Mouse (Mus musculus): ENCODE data around the gene Map3k11. TPM values are rescaled to one million over a fixed set of nuclear protein-coding genes. Genes with fewer than 3 reads are reported as not detected.

Gene Map3k11
- polyA plus RNA-seq, 1 experiment from 2014 or later: 33.7 TPM

DNA sequence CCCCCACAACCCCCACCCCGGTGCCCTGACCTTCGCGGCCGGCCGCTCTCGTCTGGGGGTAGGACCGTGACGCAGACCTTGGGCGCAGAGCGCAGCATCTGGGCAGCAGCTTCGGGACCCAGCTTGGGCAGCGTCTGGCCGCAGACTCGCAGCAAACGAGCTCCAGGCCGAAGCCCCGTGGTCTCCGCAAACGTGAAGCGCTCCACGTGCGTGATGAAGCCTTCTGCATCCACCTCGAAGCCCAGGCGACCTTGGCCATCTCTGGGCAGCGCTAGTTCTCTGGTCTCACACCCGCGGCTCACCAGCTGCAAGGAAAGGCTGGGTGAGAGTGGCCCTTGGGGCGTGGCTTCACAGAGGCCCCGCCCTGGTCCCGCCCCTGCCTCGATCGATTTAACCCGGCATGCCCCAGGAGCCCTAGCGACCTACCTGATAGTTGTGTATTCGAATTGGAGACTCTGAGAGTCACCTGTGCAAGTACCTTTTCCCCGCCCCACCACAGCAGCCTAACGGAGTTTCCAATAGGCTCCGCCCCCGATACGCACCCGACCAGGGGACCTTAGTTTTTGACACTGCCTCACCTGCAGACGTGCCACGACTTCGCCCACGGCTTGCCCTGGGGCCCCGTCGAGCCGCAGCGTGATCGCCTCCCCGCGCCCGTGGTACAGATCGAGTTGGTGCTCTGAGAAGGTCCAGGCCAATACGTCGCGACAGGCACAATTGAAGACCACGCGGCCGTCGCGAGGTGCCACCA is 34.4 kb upstream of the Map3k11 start:
- 13% methylated on average over 62 of the region's 62 CpGs for WGBS
- Histone ChIP-seq H3K27me3 (replicated peaks) (peaks cover 8% of the 10 kb centered on the region), H3K4me1 (replicated peaks) (peaks cover 21% of the 10 kb centered on the region), H3K9me3 (no peaks in the 10 kb centered on the region), H3K27ac (no peak overlapping the region), H3K9ac (peak overlapping the region; percentile 39), H3K4me2 (replicated peaks) (peak overlapping the region; percentile 86), H3K36me3 (peaks cover 8% of the 10 kb centered on the region), H3K4me3 (replicated peaks) (peak overlapping the region; percentile 39)
- peak; percentile 91 for ATAC-seq

DNA sequence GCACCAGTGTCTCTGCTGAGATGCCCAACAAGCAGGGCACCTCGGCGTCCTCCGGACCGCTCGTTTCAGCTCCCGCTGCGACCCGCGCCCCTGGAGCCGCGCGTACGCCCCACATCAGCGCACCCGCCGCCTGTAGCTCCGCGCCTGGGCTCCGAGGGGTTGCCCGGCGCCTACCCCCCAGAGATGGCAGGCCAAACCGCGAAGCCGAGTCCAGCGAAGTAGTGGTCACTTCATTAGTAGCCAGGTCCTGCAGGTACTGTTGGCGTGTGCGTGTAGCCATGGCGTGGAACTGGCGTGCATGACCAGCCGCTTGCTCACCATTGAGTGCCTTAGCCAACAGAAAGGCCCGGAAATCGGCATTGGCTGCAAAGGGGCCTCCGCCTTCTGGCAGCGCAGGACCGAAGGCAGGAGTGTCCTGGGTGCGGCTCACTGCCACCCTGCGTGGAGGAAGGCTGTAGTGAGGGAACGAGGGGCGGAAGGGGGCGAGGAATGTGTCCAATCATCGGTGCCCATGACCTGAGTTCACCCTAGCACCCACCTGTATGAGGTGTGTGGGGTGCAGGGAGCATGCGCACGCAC is 33.7 kb upstream of the Map3k11 start:
- Histone ChIP-seq H3K4me2 (replicated peaks) (peak overlapping the region; percentile 86), H3K9ac (peak overlapping the region; percentile 39), H3K4me3 (replicated peaks) (peak overlapping the region; percentile 39), H3K36me3 (peaks cover 8% of the 10 kb centered on the region), H3K27me3 (replicated peaks) (peaks cover 8% of the 10 kb centered on the region), H3K9me3 (no peaks in the 10 kb centered on the region), H3K27ac (no peak overlapping the region), H3K4me1 (replicated peaks) (peaks cover 14% of the 10 kb centered on the region)
- 22% methylated on average over 43 of the region's 43 CpGs for WGBS
- peak; percentile 22 for ATAC-seq

DNA sequence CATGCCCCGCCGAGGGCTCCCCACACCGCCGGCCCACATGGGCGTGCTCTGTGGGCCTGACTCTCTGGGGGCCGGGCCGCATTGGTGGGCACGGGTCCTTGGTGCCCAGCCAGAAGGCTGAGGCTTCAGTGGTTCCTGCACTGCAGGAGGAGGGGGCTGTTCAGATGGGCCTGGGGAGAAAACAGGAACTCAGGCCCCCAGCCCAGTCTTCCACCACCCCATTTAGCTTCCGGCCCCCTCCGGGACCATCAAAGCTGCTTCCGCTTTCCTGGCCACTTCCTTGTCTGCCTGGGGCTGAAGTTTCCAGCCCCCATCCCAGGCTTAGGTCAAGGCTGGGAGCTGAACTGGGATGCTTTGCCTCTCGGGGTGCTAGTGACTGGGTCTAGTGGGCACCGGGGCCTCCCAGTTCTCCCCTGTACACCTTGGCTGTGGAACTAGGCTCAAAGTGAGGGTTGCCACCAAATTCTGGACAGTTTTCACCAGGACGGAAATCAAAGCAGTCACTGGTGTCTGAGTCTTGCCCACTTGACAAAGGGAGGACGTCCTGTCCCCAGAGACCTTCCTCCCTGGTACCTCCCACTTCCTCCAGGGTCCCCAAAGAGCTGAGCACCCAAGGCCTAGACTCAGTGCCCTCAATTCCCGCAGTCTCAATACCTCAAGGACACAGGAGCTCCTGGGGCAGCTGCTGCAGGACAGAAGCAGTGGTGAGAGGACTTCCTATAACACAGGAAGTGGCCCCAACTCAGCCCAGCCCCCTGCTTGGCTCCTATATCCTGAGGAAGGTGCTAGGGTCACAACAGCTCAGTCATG is 27.4 kb upstream of the Map3k11 start:
- Histone ChIP-seq H3K27ac (peak overlapping the region; percentile 57), H3K9ac (peak overlapping the region; percentile 17; the same call in 1 of the 2 replicates), H3K9me3 (no peaks in the 10 kb centered on the region), H3K27me3 (replicated peaks) (no peaks in the 10 kb centered on the region; the same call in 1 of the 2 replicates), H3K4me2 (replicated peaks) (peak overlapping the region; percentile 73), H3K4me3 (replicated peaks) (peak overlapping the region; percentile 18; the same call in 1 of the 2 replicates), H3K36me3 (peaks cover 12% of the 10 kb centered on the region), H3K4me1 (replicated peaks) (peaks cover 23% of the 10 kb centered on the region)
- 78% methylated on average over 13 of the region's 16 CpGs for WGBS
- ATAC-seq: no peak

DNA sequence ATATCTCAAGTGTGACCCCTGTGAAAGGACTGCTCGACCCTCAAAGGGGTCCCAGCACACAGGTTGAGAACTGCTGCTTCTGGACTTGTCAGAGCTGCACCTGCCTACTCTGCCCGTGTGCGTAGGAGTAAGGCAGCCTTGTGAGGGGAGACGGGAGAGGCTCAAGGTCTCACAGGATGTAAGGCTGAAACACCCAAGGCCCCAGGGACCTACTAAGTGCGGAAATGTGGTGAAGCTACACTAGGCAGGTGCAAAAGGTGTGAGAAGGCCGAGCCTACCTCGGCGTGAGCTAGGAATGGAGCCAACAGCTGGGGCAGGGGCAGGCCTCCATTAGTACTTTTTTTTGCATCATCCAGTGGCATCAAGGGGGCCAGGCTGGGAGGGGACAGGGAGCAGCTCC is 26.2 kb upstream of the Map3k11 start:
- H3K9me3 ChIP-seq: no peaks in the 10 kb centered on the region
- peak overlapping the region; percentile 57; the same call in 1 of the 2 replicates for H3K9ac ChIP-seq
- H3K36me3 ChIP-seq: peaks cover 15% of the 10 kb centered on the region
- peaks cover 23% of the 10 kb centered on the region for H3K4me1 ChIP-seq (replicated peaks)
- H3K4me3 ChIP-seq (replicated peaks): peak overlapping the region; percentile 52
- H3K27ac ChIP-seq: peak overlapping the region; percentile 94
- whole genome bisulfite sequencing: 77% methylated on average over 8 of the region's 8 CpGs
- no peaks in the 10 kb centered on the region for H3K27me3 ChIP-seq (replicated peaks)
- no peak for ATAC-seq
- peak overlapping the region; percentile 73 for H3K4me2 ChIP-seq (replicated peaks)

DNA sequence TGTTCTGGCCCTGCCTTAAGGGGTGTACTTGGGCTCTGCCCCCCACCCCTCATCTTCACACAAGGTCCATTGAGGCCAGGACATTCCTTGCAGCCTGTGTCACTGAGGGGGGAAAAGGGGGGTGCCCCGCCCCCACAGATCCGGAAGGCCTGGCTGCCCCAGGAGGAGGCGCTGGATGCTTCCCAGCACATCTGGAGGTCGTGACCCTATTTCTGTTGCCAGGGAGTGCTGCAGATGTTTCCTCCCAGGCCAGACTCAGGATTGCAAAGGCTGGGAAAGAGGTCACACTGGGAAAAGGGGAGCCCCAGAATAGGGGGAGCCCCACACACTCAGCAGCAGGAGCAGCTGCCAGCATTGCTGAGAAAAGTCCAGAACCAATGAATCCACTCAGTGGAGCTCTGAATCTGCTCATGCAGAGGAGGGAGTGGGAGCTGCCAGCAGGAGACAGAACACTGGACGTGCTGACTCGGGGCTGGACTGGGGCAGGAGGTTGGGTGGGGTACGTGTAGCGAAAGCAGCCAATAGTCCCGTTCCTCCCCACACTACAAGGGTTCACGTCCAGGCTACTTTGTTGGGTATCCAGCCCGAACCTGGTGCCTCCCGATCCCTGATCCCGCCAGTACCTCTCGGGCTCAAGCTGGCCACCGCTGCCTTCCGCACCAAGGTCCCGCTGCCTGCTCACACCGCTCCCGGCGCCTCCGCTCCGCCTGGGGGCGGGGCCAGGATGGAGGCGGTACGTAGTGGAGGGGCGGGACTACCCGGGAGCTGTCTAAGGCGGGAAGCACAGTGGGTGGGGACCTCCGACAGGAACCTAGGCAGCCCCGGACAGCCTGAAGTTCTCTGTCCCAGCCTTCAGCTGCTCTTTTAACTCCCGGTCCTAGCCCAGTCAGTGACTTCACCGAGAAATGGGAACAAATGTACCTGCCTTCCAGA is 25.3 kb upstream of the Map3k11 start, which contains the start of gene Sipa1:
Sipa1 (minus strand) TSS at position 727 of the 933 bp plus-strand sequence.
- Histone ChIP-seq H3K4me2 (replicated peaks) (peak within 1 kb of the TSS; percentile 73), H3K36me3 (peaks cover 19% of the 10 kb centered on the region), H3K9ac (peak within 1 kb of the TSS; percentile 57), H3K9me3 (no peaks in the 10 kb centered on the region), H3K27ac (peak within 1 kb of the TSS; percentile 94), H3K27me3 (replicated peaks) (no peaks in the 10 kb centered on the region), H3K4me1 (replicated peaks) (peaks cover 23% of the 10 kb centered on the region), H3K4me3 (replicated peaks) (peak within 1 kb of the TSS; percentile 52)
- WGBS: under 1% methylated on average over 32 of the region's 32 CpGs
- ATAC-seq: peak; percentile 98

DNA sequence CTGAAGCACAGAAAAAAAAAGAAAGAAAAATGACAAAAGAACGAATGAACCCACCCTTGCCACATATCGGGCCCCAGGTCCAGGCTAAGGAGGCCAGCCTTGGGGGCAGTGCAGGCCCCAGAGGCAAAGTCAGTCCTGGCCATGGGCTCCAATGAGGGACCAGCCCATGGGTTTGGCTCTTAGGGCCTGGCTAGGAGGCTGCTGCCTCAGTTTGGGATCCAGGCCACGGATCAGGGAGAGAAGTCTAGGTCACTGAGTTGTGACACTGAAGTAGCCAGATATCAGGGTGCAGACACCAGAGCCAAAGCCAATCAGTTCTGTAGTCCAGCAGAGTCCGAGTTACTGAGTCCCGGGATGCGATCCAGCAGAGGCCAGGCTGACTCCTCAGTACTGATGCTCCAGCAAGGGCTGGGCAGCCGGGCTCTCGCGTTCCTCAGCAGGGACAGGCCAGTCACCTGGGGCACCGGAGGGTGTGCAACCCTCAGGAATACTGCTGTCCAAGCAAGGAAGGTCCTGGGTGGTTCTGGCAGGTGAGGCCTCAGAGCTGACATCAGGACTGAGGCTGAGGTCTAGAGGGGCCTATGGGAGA is 23.8 kb upstream of the Map3k11 start:
- Histone ChIP-seq H3K27ac (no peak overlapping the region), H3K9me3 (no peaks in the 10 kb centered on the region), H3K4me1 (replicated peaks) (peaks cover 23% of the 10 kb centered on the region), H3K36me3 (peaks cover 16% of the 10 kb centered on the region), H3K27me3 (replicated peaks) (no peaks in the 10 kb centered on the region), H3K9ac (no peak overlapping the region), H3K4me3 (replicated peaks) (no peak overlapping the region), H3K4me2 (replicated peaks) (no peak overlapping the region)
- WGBS: 93% methylated on average over 10 of the region's 10 CpGs
- no peak for ATAC-seq

DNA sequence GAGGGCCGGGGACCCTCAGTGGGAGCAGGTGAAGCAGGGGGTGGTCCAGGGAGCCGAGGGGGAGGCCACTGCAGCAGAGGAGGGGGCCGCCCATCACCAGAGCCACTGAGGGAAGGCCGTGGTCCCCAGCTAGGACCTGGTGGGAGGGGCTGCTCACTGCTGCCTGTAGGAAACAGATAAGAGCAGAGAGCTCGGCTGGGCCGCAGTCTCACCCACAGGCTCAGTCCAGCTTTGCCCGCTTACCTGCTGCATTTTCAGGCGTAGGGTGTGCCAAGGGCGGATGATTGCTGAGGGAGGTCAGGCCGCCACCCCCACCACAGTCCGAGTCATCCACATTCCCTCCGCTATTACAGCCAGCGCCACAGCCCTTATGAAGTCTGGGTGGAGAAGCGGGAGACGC is 23.1 kb upstream of the Map3k11 start:
- H3K36me3 ChIP-seq: peaks cover 17% of the 10 kb centered on the region
- H3K9me3 ChIP-seq: no peaks in the 10 kb centered on the region
- no peak overlapping the region for H3K9ac ChIP-seq
- 81% methylated on average over 15 of the region's 15 CpGs for WGBS
- no peaks in the 10 kb centered on the region for H3K27me3 ChIP-seq (replicated peaks)
- ATAC-seq: peak; percentile 6; the same call in 1 of the 2 replicates
- no peak overlapping the region for H3K4me3 ChIP-seq (replicated peaks)
- peaks cover 23% of the 10 kb centered on the region for H3K4me1 ChIP-seq (replicated peaks)
- H3K4me2 ChIP-seq (replicated peaks): no peak overlapping the region
- H3K27ac ChIP-seq: no peak overlapping the region

DNA sequence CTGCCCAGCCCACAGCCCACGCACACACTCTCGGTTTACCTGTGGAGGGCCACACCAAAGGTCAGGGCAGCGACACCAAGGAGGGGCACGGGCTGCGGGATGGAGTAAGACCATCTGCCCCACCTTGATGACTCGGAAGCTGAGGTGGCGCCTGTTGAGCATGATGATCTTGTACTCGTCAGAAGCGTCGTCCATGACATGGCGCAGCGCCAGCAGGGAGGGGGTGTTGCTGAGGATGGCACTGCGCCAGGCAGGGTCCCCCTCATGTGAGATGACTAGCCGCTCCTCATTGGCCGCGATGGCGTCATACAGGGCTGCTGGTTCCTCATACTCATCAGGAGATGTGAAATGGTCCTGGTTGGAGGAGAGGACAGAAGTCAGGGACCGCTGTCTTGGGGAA is 22.2 kb upstream of the Map3k11 start:
- Histone ChIP-seq H3K4me3 (replicated peaks) (no peak overlapping the region), H3K9me3 (no peaks in the 10 kb centered on the region), H3K36me3 (peaks cover 24% of the 10 kb centered on the region), H3K4me1 (replicated peaks) (peaks cover 23% of the 10 kb centered on the region), H3K4me2 (replicated peaks) (no peak overlapping the region), H3K9ac (no peak overlapping the region), H3K27ac (no peak overlapping the region), H3K27me3 (replicated peaks) (no peaks in the 10 kb centered on the region)
- 87% methylated on average over 18 of the region's 18 CpGs for WGBS
- ATAC-seq: no peak

DNA sequence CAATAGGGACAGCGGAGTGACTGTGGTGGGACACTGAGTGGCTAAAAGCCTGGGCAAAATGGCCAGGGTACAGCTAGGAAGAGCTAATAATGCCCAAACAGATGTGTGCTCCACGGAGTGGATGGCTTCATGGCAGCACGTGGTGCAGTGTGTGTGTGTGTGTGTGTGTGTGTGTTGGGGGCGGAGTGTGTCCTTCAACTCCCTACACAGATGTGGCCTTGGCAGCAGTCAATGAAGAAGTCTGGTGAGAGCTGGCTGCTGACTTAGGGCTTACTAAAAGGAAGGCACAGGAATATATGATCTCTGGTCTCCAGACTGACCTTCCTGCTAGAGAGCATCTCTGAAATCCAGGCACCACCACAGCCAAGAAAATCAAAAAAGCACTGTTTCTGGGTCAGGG is 20.2 kb upstream of the Map3k11 start:
- no peaks in the 10 kb centered on the region for H3K27me3 ChIP-seq (replicated peaks)
- H3K4me1 ChIP-seq (replicated peaks): peaks cover 10% of the 10 kb centered on the region
- no peak for ATAC-seq
- no peak overlapping the region for H3K4me3 ChIP-seq (replicated peaks)
- H3K4me2 ChIP-seq (replicated peaks): no peak overlapping the region
- no peaks in the 10 kb centered on the region for H3K9me3 ChIP-seq
- peaks cover 41% of the 10 kb centered on the region for H3K36me3 ChIP-seq
- 73% methylated on average over 4 of the region's 4 CpGs for WGBS
- no peak overlapping the region for H3K9ac ChIP-seq
- no peak overlapping the region for H3K27ac ChIP-seq

DNA sequence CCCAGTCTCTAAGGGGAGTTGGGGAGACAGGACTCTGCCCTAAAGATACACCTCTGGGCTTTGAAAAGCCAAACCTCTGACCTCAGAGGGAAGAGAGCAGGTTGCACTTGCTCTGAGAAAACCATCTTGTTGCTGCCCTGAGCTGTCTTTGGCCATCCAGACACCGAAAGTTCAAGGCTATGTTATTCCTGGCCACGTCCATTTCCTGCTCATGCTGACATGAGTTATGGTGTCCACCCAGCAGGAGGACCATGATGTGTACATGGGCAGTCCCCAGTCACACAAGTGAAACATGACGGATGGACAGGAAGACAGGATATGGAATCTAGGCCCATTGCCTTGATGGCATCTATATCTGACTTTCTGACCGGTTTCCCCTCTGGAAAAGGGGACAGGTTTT is 8.1 kb upstream of the Map3k11 start:
- Histone ChIP-seq H3K27ac (no peak overlapping the region), H3K27me3 (replicated peaks) (no peaks in the 10 kb centered on the region), H3K4me1 (replicated peaks) (no peaks in the 10 kb centered on the region), H3K4me3 (replicated peaks) (no peak overlapping the region), H3K9ac (no peak overlapping the region), H3K9me3 (no peaks in the 10 kb centered on the region), H3K4me2 (replicated peaks) (no peak overlapping the region), H3K36me3 (peaks cover 76% of the 10 kb centered on the region)
- no peak for ATAC-seq
- 80% methylated on average over 4 of the region's 4 CpGs for WGBS

DNA sequence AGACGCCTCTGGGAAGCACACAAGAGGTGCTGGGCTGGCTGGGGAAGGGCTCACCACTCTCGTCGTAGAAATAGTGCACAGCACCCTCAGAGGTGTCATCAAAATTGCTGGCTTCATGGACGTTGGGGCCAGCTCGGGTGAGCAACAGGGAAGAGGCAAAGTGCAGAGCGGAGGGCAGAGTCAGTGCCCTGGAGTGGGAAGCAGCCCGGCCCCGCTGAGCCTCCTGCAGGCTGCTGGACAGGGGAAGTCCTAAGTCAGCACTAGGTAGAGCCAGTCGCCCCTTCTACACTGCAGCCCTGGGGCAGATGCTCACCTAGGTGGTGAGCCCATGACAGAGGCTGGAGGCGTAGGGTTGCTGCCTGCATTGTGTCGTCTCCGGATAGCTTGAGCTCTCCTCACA is 4.3 kb upstream of the Map3k11 start:
- H3K36me3 ChIP-seq: peaks cover 63% of the 10 kb centered on the region
- ATAC-seq: no peak

More for the DNA sequence above, 4.3 kb upstream of the Map3k11 start:
- Histone ChIP-seq H3K27me3 (replicated peaks) (no peaks in the 10 kb centered on the region), H3K27ac (no peak overlapping the region), H3K4me3 (replicated peaks) (no peak overlapping the region), H3K4me2 (replicated peaks) (no peak overlapping the region), H3K9me3 (no peaks in the 10 kb centered on the region), H3K4me1 (replicated peaks) (peaks cover 12% of the 10 kb centered on the region), H3K9ac (no peak overlapping the region)
- 90% methylated on average over 12 of the region's 12 CpGs for WGBS
